Mouse (Mus musculus) ZHBTc4 (cell line): ENCODE measurements around the gene Csdc2.

Experiments
- DNase-seq: peaks from one replicate; pipeline ENCODE4 v3.0.0-alpha.2; 2011; ENCODE audit warnings: low read depth, low spot score

Csdc2 gene

GRCm38 (mm10) chr15:81990549-81990948, 54.0 kb downstream of the Csdc2 start:
- DNase-seq, result no peak

DNA sequence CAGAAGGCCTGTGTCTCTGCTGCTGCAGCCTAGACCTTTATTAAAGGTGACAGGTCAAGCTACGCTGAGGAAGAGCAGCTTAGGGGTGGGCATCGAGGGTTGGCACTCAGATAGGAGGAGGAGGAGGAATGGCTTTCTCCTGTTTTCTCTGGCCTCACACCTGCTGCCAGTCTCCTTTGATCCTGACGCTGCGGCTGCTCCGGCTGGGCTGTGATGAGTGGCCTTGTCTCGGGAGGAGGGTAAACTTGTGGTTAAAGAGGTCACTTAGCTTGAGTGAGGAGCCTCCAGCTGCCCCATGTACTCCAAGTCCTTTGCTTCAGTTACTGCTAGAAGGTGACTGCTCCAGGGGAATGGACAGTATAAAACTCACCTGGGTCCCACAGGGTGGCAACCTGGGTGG, 57.4 kb downstream of the Csdc2 start:
- no peak for DNase-seq
